Mouse (Mus musculus) gastrocnemius, postnatal 25 days (tissue): Measurements from ENCODE around the gene Neurl1a. TPM values are rescaled to one million over a fixed set of nuclear protein-coding genes. Genes with fewer than 3 reads are reported as not detected.

Experiments
- DNase-seq: peaks from one replicate; pipeline ENCODE4 v3.0.0; 2022
- microRNA-seq, 2 experiments: library from miRNA; unstranded; fragments of <30 nt; microRNA quantifications; one replicate each; pipeline ENCODE4 v1.2.0; 2021; ENCODE audit warnings: borderline replicate concordance in 2 of 2
- total RNA-seq, 2 experiments: library from RNA; stranded (reverse); gene quantifications; 1 replicate in 1 of 2; 2 replicates in 1 of 2; pipeline ENCODE4 v1.2.3; 2021

Neurl1a gene
- total RNA-seq, 2 experiments from 2014 or later = 98.2 to 105 TPM

GRCm38 (mm10) chr19:47285581-47285980 lies 107.0 kb downstream of the Neurl1a start:
- no peak for DNase-seq

- DNase-seq = no peak
Measured at GRCm38 (mm10) chr19:47286886-47287450, 108.3 kb downstream of the Neurl1a start.

- DNase-seq = no peak
Measured at GRCm38 (mm10) chr19:47291307-47292080, 112.9 kb downstream of the Neurl1a start.

GRCm38 (mm10) chr19:47292451-47292951 lies 113.9 kb downstream of the Neurl1a start:
- DNase-seq = peak; percentile 69

GRCm38 (mm10) chr19:47298100-47298499 lies 119.5 kb downstream of the Neurl1a start:
- no peak for DNase-seq

GRCm38 (mm10) chr19:47301303-47302190 lies 122.9 kb downstream of the Neurl1a start:
- DNase-seq = no peak

GRCm38 (mm10) chr19:47302191-47302852 lies 123.7 kb downstream of the Neurl1a start:
- peak; percentile 79 for DNase-seq

- DNase-seq = no peak
Measured at GRCm38 (mm10) chr19:47303128-47303527, 124.5 kb downstream of the Neurl1a start.

- no peak for DNase-seq
Measured at GRCm38 (mm10) chr19:47304170-47304745, 125.6 kb downstream of the Neurl1a start.

GRCm38 (mm10) chr19:47305401-47305800 lies 126.8 kb downstream of the Neurl1a start:
- DNase-seq = no peak

GRCm38 (mm10) chr19:47306128-47306916 lies 127.7 kb downstream of the Neurl1a start:
- no peak for DNase-seq

- no peak for DNase-seq
Measured at GRCm38 (mm10) chr19:47306917-47307315, 128.3 kb downstream of the Neurl1a start.

Small RNA genes within 50 kb of the gene (microRNA-seq; reads per million reads assigned to microRNA genes)
- gene Mir6995 = 0 to 0.26 reads per million in 2 experiments

Other genes starting within 250 kb of the Neurl1a start
- gene Ina, start 164.1 kb upstream of the Neurl1a start, total RNA-seq = not detected
- gene Nt5c2, start 163.7 kb upstream of the Neurl1a start, total RNA-seq = 10 to 100 TPM; 17.0 to 23.6 TPM
- gene Pcgf6, start 127.9 kb upstream of the Neurl1a start, total RNA-seq = 1 to 10 TPM; 3.4 to 4.1 TPM
- 1 to 10 TPM; 2.3 to 3.1 TPM for gene Taf5, start 111.1 kb upstream of the Neurl1a start, total RNA-seq
- gene Usmg5, start 88.2 kb upstream of the Neurl1a start, total RNA-seq = 1,000 to 10,000 TPM; 1,205 to 1,223 TPM
- 1 to 10 TPM; 6.9 to 7.3 TPM for gene Pdcd11, start 88.1 kb upstream of the Neurl1a start, total RNA-seq
- gene Calhm2, start 40.5 kb upstream of the Neurl1a start, total RNA-seq = 1 to 10 TPM; 1.9 to 2.2 TPM
- not detected for gene Calhm1, start 34.6 kb upstream of the Neurl1a start, total RNA-seq
- gene Calhm3, start 21.1 kb upstream of the Neurl1a start, total RNA-seq = not detected